ENCODE assay signal across 10 mouse cellular contexts in the genomic region with DNA sequence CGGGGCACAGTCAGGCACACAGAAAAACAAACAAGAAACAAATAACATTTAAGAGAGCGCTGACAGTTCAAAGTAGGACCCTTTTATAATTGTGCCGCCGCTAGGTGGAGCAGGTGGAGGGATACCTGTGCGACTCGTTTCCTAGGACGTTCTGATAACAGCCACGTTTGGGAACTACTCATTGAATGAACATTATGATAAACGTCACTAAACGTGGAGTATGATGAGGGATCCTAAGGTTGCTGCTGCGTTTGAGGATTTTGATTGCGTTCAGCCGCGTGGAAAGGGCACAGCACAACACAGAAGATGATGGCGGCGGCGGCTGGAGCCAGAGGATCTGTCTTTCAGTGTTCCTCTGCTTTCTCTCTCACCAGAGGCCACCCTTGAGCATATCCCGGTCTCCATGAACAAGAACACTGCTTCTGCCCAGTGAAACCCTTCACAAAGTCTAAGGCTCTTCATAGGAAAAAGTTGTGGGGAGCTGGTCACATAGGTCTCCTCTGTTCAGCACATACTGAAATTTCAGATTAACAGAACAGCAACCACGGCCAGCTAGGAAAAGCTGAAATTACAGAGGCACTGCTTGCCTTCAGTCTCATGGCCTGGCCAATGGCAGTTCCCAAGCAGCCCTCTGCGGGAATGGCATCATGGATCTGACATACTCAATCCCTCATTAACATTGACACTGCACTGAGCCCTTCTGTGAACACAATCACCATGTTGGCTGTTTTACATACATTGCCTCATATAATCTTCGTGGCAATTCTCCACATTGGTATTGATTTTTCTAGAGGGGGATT. TPM values are rescaled to one million over a fixed set of nuclear protein-coding genes. Genes with fewer than 3 reads are reported as not detected.
A peak's percentile ranks its signal among the peaks of the same experiment; 100 is the strongest.
DNase-seq lines count a peak whose midpoint lies in the region; ATAC-seq and TF ChIP-seq lines count a peak whose summit lies in the region.
"Had no signal": no experiment of that assay in that cellular context is flagged by ENCODE, and none has a peak within 500 bp of the region (broad histone marks: within the 10 kb centered on the region; RNA-seq: fewer than 3 reads in every experiment).

No protein-coding gene starts in this region.

- WGBS in heart, embryonic 12.5 days: 15% methylated on average over 21 of the region's 21 CpGs
- 16% methylated on average over 21 of the region's 21 CpGs for WGBS in embryonic facial prominence, embryonic 11.5 days
- WGBS in hindbrain, embryonic 10.5 days: 18% methylated on average over 21 of the region's 21 CpGs
- 15% methylated on average over 21 of the region's 21 CpGs for WGBS in lung, embryonic 14.5 days

- no peaks in the 10 kb centered on the region for H3K36me3 ChIP-seq in heart, embryonic 12.5 days
- H3K36me3 ChIP-seq in embryonic facial prominence, embryonic 11.5 days (replicated peaks; ENCODE audit: control insufficient read depth, insufficient read depth, low read depth, low read length): no peaks in the 10 kb centered on the region
- H3K36me3 ChIP-seq in hindbrain, embryonic 10.5 days: no peaks in the 10 kb centered on the region
- H3K36me3 ChIP-seq in lung, embryonic 14.5 days (ENCODE audit: insufficient read depth): no peaks in the 10 kb centered on the region

- H3K4me1 ChIP-seq in heart, embryonic 12.5 days (replicated peaks): no peaks in the 10 kb centered on the region; the same call in 1 of the 2 replicates
- no peaks in the 10 kb centered on the region for H3K4me1 ChIP-seq in embryonic facial prominence, embryonic 11.5 days (ENCODE audit: control insufficient read depth, insufficient read depth, low read length)
- H3K4me1 ChIP-seq in hindbrain, embryonic 10.5 days (replicated peaks): peaks cover 5% of the 10 kb centered on the region; the same call in 1 of the 2 replicates
- H3K4me1 ChIP-seq in lung, embryonic 14.5 days (ENCODE audit: insufficient read depth): no peaks in the 10 kb centered on the region

- H3K9me3 ChIP-seq in heart, embryonic 12.5 days (replicated peaks): no peaks in the 10 kb centered on the region
- H3K9me3 ChIP-seq in embryonic facial prominence, embryonic 11.5 days (replicated peaks; ENCODE audit: control insufficient read depth, low read length): no peaks in the 10 kb centered on the region
- H3K9me3 ChIP-seq in hindbrain, embryonic 10.5 days: no peaks in the 10 kb centered on the region
- H3K9me3 ChIP-seq in lung, embryonic 14.5 days (ENCODE audit: low read depth, low read length): no peaks in the 10 kb centered on the region

- DNase-seq in heart, adult 8-10 months (ENCODE audit: low spot score): no peak
- DNase-seq in embryonic facial prominence, embryonic 11.5 days (ENCODE audit: low spot score): peak; percentile 66
- DNase-seq in hindbrain, embryonic 10.5 days (ENCODE audit: low spot score): peak; percentile 40
- peak; percentile 4 for DNase-seq in layer of hippocampus, adult 9-10 months (ENCODE audit: low spot score)
- peak; percentile 64 for DNase-seq in lung, embryonic 14.5 days
- peak; percentile 57 for DNase-seq in right cerebral cortex, adult 18-20 months
- DNase-seq in spleen, adult 12 weeks (ENCODE audit: low spot score): no peak

- no peak overlapping the region for H3K27ac ChIP-seq in heart, embryonic 12.5 days (ENCODE audit: poor library complexity, severe bottlenecking)
- H3K27ac ChIP-seq in embryonic facial prominence, embryonic 11.5 days (replicated peaks; ENCODE audit: low read depth, low read length): no peak overlapping the region
- peak overlapping the region; percentile 12; the same call in 1 of the 2 replicates for H3K27ac ChIP-seq in hindbrain, embryonic 10.5 days
- H3K27ac ChIP-seq in lung, embryonic 14.5 days (ENCODE audit: low read depth): no peak overlapping the region
- H3K27ac ChIP-seq: macrophage had no signal

- TF ChIP-seq CTCF in lung, embryonic 14.5 days (IDR thresholded peaks at IDR 0.05; ENCODE audit: low read depth): peak; percentile 61

- H3K27me3 ChIP-seq in heart, embryonic 12.5 days (replicated peaks): no peaks in the 10 kb centered on the region
- no peaks in the 10 kb centered on the region for H3K27me3 ChIP-seq in embryonic facial prominence, embryonic 11.5 days (ENCODE audit: control insufficient read depth, insufficient read depth, low read length)
- no peaks in the 10 kb centered on the region for H3K27me3 ChIP-seq in hindbrain, embryonic 10.5 days (ENCODE audit: insufficient read depth, poor library complexity, severe bottlenecking)
- no peaks in the 10 kb centered on the region for H3K27me3 ChIP-seq in lung, embryonic 14.5 days (ENCODE audit: insufficient read depth, low read length)
- H3K27me3 ChIP-seq: CH12.LX had no signal

- peak overlapping the region; percentile 48 for H3K4me3 ChIP-seq in heart, embryonic 12.5 days
- peak overlapping the region; percentile 14; the same call in 1 of the 2 replicates for H3K4me3 ChIP-seq in embryonic facial prominence, embryonic 11.5 days (ENCODE audit: low read depth, low read length)
- H3K4me3 ChIP-seq in hindbrain, embryonic 10.5 days: peak overlapping the region; percentile 48
- H3K4me3 ChIP-seq in lung, embryonic 14.5 days (ENCODE audit: low read depth, low read length): peak overlapping the region; percentile 27

- peak overlapping the region; percentile 63 for H3K4me2 ChIP-seq in heart, embryonic 12.5 days
- peak overlapping the region; percentile 43 for H3K4me2 ChIP-seq in embryonic facial prominence, embryonic 11.5 days (ENCODE audit: low read depth, low read length)
- peak overlapping the region; percentile 58 for H3K4me2 ChIP-seq in lung, embryonic 14.5 days

- no peak for ATAC-seq in heart, embryonic 12.5 days (ENCODE audit: insufficient number of reproducible peaks, low FRiP score)
- 0 out of 2 replicates have a peak, but pooled peaks have one; percentile 39 for ATAC-seq in embryonic facial prominence, embryonic 11.5 days (replicated peaks; ENCODE audit: insufficient number of reproducible peaks, low FRiP score, low TSS enrichment, low read depth)
- ATAC-seq in lung, embryonic 14.5 days (ENCODE audit: insufficient read depth): peak; percentile 47

- no peak overlapping the region for H3K9ac ChIP-seq in heart, embryonic 12.5 days
- no peak overlapping the region for H3K9ac ChIP-seq in embryonic facial prominence, embryonic 11.5 days (replicated peaks; ENCODE audit: low read length)
- no peak overlapping the region for H3K9ac ChIP-seq in lung, embryonic 14.5 days

RNA-seq across cellular contexts. Expression of gene Tmem200c, which starts 55.5 kb away (rescaled TPM):
- polyA plus RNA-seq in heart, embryonic 12.5 days (2016; fragmentation: Nextera tagmentation; extraction: Ambion mirVana): 0.17 and 0.32 TPM in 2 replicates
- under 1 TPM in 3 of 4 experiments, not detected in 1; 0.08 to 0.13 (median 0.09) TPM for total RNA-seq in heart, adult 8-10 months (2022)
- polyA plus RNA-seq in embryonic facial prominence, embryonic 11.5 days (2014; fragmentation: Nextera tagmentation; extraction: Ambion mirVana): 1.1 and 1.4 TPM in 2 replicates
- polyA plus RNA-seq in hindbrain, embryonic 10.5 days (2016; fragmentation: Nextera tagmentation; extraction: Ambion mirVana): 1.7 and 2.6 TPM in 2 replicates
- polyA plus RNA-seq in lung, embryonic 14.5 days (2014; fragmentation: Nextera tagmentation; extraction: Ambion mirVana): 0.41 and 0.54 TPM in 2 replicates
- total RNA-seq: CH12.LX had no signal
- polyA plus RNA-seq: macrophage had no signal

Comparison
In these comparisons a context has a peak if more than half of its experiments do, and no peak if none do; other contexts are left out.
1. DNase-seq: peak in embryonic facial prominence, embryonic 11.5 days (single experiment), hindbrain, embryonic 10.5 days (single experiment), layer of hippocampus, adult 9-10 months (single experiment), lung, embryonic 14.5 days (single experiment) and right cerebral cortex, adult 18-20 months (single experiment); none in heart, adult 8-10 months (single experiment) and spleen, adult 12 weeks (single experiment).
2. Peak in every context shown above with its lines, with median percentiles within 50 percentile points of each other: H3K4me2 ChIP-seq and H3K4me3 ChIP-seq.